Mouse (Mus musculus): Measurements from ENCODE around the gene Adgrg3.

Gene Adgrg3

GRCm38 (mm10) chr8:95017451-95017850, at the start of gene Adgrg3:
Adgrg3 (plus strand) TSS chr8:95017692.
- DNase-seq (ENCODE audit: low spot score in 2 of 2): no peak

DNA sequence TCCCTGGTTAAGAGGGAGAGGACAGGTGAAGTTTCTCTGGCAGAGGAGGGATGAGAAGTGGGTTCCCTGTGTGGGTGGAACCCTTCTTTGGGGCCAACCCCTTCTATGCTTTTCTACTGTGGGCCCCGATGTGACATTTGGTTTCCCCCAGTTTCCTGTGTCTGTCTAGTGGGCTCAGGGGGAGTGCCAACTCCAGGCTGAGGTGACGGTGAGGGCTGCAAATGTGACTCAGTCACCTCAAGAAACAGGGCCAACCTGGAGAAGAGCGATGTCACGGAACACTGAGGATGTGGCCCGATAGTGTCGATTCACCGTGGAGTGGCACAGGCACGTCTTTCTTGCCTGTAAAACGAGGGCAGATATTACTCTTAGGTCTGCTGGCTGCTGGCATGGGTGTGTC, 44.2 kb upstream of the Adgrg3 start:
- no peak for DNase-seq (ENCODE audit: low spot score in 2 of 2)

- DNase-seq (ENCODE audit: low spot score in 2 of 2): no peak
Observed at GRCm38 (mm10) chr8:94973786-94974185, 43.7 kb upstream of the Adgrg3 start.

DNA sequence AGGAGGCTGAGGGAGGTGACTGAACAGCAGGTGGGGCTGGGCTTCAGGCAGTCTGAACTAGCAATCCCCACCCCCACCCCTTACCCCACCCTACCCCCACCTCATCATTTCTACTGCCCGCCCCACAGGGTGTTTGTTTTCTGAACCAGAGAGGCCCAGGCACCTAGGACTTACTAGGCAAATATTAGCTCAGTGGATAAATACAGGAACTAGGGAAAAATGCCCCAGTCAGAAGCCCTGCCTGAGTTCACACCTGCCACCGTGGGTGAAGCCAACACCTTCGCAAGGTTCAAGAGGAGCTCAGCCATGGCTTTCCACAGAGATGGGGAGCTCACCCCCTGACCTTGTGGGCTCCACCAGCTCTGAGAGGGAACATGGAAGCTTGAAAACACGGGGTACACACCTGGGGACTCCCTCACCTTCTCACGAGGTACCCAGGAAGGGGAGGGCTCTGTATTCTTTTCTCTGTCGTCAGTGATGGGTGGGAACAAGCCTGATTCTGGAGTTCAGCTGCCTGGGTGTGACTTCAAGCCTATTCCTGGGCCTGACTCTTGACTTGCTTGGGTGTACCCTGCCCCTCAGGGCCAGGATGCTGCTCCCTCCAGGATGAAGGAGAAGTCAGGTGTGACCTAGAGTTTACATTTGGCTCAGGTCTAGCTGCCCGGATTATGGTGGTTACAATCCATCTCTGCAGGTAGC, 42.9 kb upstream of the Adgrg3 start, which contains the start of gene Adgrg1:
Gene Adgrg1 (plus strand): TSS at position 285 of the 699 bp plus-strand sequence.
- DNase-seq (ENCODE audit: low spot score in 2 of 2): no peak

DNA sequence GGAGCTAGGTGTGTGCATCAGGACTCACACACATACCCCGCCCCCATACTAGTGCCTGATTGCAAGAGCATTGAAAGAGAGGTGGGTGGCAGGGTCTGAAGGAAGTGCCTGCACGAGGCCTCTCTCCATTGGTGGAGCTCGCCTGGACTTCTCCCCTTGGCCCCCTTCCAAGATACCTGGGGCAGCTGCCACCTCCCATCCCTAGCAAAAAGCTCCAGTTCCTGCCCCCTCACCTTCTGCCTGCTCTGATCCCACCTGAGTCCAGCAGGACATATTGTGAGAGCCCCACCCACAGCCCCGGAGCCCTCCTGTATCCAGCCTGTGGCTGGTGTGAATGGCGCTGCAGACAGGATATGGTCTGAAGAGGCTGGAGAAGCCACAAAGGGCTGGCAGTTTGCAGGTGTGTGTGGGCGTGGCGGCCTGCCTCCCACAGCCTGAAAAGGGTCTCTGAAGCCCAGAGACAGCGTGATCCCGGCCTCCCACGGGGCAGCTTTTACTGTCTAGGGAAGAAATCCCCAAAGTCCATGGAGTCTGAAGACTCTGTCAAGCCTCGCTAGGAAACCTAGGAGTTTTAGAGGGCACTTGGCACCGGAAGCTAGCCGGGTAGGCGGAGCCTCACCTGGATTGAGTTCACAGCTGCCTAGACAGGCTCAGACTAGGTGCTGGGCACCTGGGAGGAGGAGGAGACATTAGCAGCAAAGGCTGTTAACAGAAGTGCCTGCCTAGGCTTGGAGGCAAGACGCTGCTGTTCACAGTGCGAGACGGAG, 40.7 kb upstream of the Adgrg3 start:
- no peak for DNase-seq (ENCODE audit: low spot score in 2 of 2)

DNA sequence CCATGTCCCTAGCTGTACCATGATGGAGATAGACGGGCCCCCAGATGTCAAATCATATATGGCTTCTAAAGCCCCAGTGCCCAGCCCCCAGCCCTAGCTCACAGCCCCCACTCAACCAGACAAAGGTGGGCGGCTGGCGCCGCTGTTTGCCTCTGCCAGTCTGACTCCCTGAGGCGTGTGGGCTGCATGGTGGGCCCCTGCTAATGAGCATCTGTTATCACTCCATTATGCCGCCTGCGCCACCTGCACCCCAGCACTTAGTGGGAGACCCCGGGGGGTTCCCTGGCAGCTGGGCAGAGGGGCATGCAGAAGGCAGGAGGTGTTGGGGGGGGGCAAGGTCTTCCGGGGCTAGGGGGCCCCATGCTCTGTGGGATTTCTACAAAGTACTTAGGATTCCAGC, 39.4 kb upstream of the Adgrg3 start:
- no peak for DNase-seq (ENCODE audit: low spot score in 2 of 2)

DNA sequence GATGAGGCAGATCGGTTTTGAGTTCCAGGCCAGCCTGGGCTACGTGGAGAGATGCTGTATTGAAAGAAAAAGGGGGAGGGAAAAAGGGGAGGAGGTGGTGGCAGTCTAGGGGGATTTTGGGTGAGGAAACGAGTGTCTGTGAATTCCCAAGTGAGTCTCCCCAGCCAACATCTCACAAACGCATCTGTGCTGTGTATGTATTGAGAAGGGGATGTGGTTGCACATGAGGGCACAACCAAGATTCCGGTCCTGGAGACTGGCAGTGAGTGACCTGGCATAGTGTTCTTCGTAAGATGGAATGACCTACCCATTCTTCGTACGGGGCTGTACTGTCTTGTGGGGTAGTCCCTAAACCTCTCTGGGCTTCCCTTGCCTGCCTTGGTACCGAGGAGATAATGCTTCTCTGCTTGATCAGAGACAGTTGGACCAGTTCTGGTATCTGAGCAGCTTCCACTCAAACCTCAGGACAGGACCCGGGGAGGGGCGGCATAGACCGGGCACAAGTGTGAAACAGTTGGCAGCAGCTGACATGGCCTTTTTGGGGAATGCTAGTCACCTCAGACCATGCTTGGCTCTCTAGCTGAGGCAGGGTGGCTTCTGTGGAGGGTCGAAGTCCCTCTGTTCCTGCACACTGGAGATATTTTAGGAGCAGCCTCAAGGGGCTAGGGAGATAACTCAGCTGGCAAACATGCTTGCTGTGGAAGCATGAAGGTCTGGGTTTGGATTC, 38.7 kb upstream of the Adgrg3 start:
- no peak for DNase-seq (ENCODE audit: low spot score in 2 of 2)

- DNase-seq (ENCODE audit: low spot score in 2 of 2): no peak
Observed at GRCm38 (mm10) chr8:94980176-94980575, 37.3 kb upstream of the Adgrg3 start.

- no peak for DNase-seq (ENCODE audit: low spot score in 2 of 2)
Observed at GRCm38 (mm10) chr8:94980976-94981375, 36.5 kb upstream of the Adgrg3 start.

DNA sequence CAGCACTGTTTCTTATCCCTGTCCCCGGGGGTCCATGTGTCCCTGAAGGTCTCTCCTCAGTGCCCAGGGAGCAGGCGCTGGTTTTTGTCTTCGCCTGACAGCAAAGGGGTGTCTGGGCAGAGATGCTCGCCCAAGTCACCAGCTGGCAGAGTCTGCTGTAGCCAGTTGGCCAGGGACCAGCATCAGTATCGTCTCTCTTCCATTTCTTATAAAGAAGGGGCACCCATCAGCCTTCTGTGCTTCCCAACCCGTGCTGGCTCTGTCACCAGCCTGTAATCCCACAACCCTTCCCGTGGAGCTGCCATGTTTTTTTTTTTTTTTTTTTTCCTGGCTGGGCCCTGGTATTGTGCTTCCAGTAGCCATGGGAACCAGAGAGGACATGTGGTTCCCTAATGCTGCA, 35.6 kb upstream of the Adgrg3 start:
- DNase-seq (ENCODE audit: low spot score in 2 of 2): no peak

GRCm38 (mm10) chr8:94983146-94983545, 34.3 kb upstream of the Adgrg3 start:
- DNase-seq (ENCODE audit: low spot score in 2 of 2): no peak

DNA sequence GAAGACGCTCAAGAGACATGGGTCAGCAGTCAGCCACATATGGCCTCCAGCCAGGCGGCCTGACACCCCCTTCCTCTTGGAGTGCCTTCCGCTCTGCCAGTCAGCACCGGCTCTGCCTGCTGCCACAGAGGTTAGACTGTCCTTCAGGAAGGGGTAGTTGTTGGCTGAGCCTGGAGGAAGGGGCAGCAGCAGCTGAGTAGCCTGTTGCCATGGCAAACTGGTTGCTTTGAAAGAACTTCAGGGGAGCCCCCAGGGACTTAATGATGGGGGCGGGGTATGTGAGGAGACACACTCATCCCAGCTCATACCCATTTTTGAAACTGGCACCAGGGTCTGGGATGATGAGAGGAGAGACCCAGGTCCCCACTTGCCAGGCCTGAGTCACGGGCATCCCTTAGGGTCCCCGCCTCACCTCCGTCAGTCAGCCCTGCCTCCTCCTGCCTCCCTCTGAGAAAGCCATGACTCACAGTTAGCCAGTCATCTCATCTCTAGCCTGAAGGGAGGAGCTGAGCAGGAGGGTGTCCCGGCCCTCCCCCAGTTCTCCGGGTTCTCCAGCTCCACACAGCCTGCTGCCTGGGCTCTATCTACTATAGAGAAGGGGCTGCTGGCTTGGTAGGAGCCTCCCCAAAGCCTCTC, 33.5 kb upstream of the Adgrg3 start:
- peak; percentile 61 to 86 for DNase-seq (ENCODE audit: low spot score in 2 of 2)

GRCm38 (mm10) chr8:94985023-94985422, 32.5 kb upstream of the Adgrg3 start:
- DNase-seq (ENCODE audit: low spot score in 2 of 2): no peak

DNA sequence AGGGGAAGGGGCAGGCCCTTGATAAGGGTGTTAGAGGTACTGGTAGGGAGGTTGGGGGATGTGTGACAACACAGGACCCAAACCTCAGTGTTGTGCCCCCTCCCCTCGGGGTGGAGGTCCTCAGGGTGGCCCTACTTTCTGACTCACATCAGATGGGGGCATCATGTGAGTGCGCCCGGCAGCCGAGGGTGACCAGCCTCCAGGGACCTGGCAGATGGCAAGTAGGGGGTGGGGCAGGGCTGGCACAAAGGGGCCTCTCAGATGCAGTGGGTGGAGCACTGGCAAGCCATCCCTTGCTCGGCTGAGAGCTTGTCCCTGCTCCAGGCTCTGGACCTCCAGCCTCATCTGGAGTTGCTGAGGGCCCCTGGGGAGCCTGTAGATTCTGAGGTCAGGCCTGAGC, 30.8 kb upstream of the Adgrg3 start:
- no peak for DNase-seq (ENCODE audit: low spot score in 2 of 2)

DNA sequence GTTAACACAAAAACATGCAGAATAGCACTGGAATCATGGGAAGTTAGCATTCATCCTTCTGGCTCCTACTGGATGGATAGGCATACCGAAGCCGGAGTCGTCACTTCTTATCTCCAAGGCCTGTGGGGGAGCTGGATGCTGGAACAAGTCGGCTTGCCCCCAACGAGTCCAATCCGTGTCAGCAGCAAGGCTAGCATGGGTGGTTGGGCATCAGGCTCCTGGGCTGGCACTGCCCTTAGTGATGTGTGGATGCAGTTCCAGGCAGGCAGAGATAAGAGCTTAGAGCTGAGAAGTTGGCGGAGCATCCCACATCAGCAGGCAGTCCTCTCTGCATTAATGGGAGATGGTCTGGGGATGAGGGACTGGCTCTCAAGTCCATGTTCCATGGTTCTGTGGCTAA, 29.9 kb upstream of the Adgrg3 start:
- DNase-seq (ENCODE audit: low spot score in 2 of 2): no peak

- no peak for DNase-seq (ENCODE audit: low spot score in 2 of 2)
Observed at GRCm38 (mm10) chr8:94988619-94989018, 28.9 kb upstream of the Adgrg3 start.

- DNase-seq (ENCODE audit: low spot score in 2 of 2): no peak
Observed at GRCm38 (mm10) chr8:94989711-94990110, 27.8 kb upstream of the Adgrg3 start.

GRCm38 (mm10) chr8:94990598-94991453, 26.7 kb upstream of the Adgrg3 start:
- no peak for DNase-seq (ENCODE audit: low spot score in 2 of 2)

GRCm38 (mm10) chr8:94991454-94991994, 26.0 kb upstream of the Adgrg3 start:
- no peak for DNase-seq (ENCODE audit: low spot score in 2 of 2)

DNA sequence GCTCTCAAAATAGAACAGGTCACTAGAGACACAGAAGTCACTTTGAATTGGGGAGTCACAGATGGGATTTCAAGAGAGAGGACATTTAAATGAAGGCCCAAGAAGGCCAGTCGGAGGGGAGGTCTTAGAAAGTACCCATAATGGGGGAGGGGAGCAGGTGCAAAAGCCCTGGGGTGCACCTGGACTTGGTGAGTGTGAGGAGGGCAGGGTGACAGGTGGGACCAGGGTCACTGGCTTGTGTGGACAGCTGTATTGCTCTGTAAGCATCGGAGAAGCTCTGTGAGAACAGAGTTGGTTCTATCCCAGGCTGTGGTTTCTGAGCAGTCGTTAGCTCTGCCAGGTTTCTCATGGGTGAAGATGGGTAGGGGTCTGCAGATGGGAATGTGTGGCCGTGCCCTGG, 25.5 kb upstream of the Adgrg3 start:
- no peak for DNase-seq (ENCODE audit: low spot score in 2 of 2)

GRCm38 (mm10) chr8:94992534-94992933, 25.0 kb upstream of the Adgrg3 start:
- DNase-seq (ENCODE audit: low spot score in 2 of 2): peak; percentile 77 to 86
